Mouse (Mus musculus): ENCODE results near the gene Rnaseh2b. TPM values are rescaled to one million over a fixed set of nuclear protein-coding genes. Genes with fewer than 3 reads are reported as not detected.

The Rnaseh2b gene
- polyA plus RNA-seq, 1 experiment from 2014 or later = 62.4 TPM

- H3K4me3 ChIP-seq = no peak overlapping the region
- H3K27me3 ChIP-seq (replicated peaks; ENCODE audit: low read depth, poor library complexity, severe bottlenecking) = no peaks in the 10 kb centered on the region
- no peak overlapping the region for H3K27ac ChIP-seq (replicated peaks)
- no peaks in the 10 kb centered on the region for H3K9me3 ChIP-seq
- WGBS = 89% methylated on average over 7 of the region's 7 CpGs
- peaks cover 12% of the 10 kb centered on the region for H3K4me1 ChIP-seq
- H3K36me3 ChIP-seq (replicated peaks) = peaks cover 25% of the 10 kb centered on the region
- DNase-seq (ENCODE audit: low spot score) = no peak
Measured at GRCm38 (mm10) chr14:62347103-62347502, 54.7 kb downstream of the Rnaseh2b start.

GRCm38 (mm10) chr14:62349786-62350185 lies 57.4 kb downstream of the Rnaseh2b start:
- Histone ChIP-seq H3K4me1 (0 out of 2 replicates have a peak, but pooled peaks cover 5% of the 10 kb centered on the region), H3K27me3 (replicated peaks; ENCODE audit: low read depth, poor library complexity, severe bottlenecking) (no peaks in the 10 kb centered on the region), H3K4me3 (no peak overlapping the region), H3K27ac (replicated peaks) (peak overlapping the region; percentile 26; the same call in 1 of the 2 replicates), H3K36me3 (replicated peaks) (peaks cover 32% of the 10 kb centered on the region), H3K9me3 (no peaks in the 10 kb centered on the region)
- no peak for DNase-seq (ENCODE audit: low spot score)
- WGBS = 79% methylated on average over 5 of the region's 5 CpGs

GRCm38 (mm10) chr14:62350186-62350585 lies 57.8 kb downstream of the Rnaseh2b start:
- Histone ChIP-seq H3K36me3 (replicated peaks) (peaks cover 32% of the 10 kb centered on the region), H3K27me3 (replicated peaks; ENCODE audit: low read depth, poor library complexity, severe bottlenecking) (no peaks in the 10 kb centered on the region), H3K9me3 (no peaks in the 10 kb centered on the region), H3K4me3 (no peak overlapping the region), H3K4me1 (0 out of 2 replicates have a peak, but pooled peaks cover 5% of the 10 kb centered on the region), H3K27ac (replicated peaks) (no peak overlapping the region)
- DNase-seq (ENCODE audit: low spot score) = no peak
- 83% methylated on average over 4 of the region's 4 CpGs for WGBS

- Histone ChIP-seq H3K9me3 (no peaks in the 10 kb centered on the region), H3K27ac (replicated peaks) (no peak overlapping the region), H3K36me3 (replicated peaks) (peaks cover 32% of the 10 kb centered on the region), H3K4me1 (0 out of 2 replicates have a peak, but pooled peaks cover 5% of the 10 kb centered on the region), H3K4me3 (no peak overlapping the region), H3K27me3 (replicated peaks; ENCODE audit: low read depth, poor library complexity, severe bottlenecking) (no peaks in the 10 kb centered on the region)
- no peak for DNase-seq (ENCODE audit: low spot score)
- WGBS = 89% methylated on average over 3 of the region's 3 CpGs
Measured at GRCm38 (mm10) chr14:62350890-62351289, 58.5 kb downstream of the Rnaseh2b start.

- Histone ChIP-seq H3K4me1 (0 out of 2 replicates have a peak, but pooled peaks cover 5% of the 10 kb centered on the region), H3K4me3 (no peak overlapping the region), H3K36me3 (replicated peaks) (peaks cover 25% of the 10 kb centered on the region), H3K27ac (replicated peaks) (peak overlapping the region; percentile 32; the same call in 1 of the 2 replicates), H3K9me3 (no peaks in the 10 kb centered on the region), H3K27me3 (replicated peaks; ENCODE audit: low read depth, poor library complexity, severe bottlenecking) (no peaks in the 10 kb centered on the region)
- DNase-seq (ENCODE audit: low spot score) = no peak
- 85% methylated on average over 9 of the region's 9 CpGs for WGBS
Measured at GRCm38 (mm10) chr14:62353372-62353771, 61.0 kb downstream of the Rnaseh2b start.

- Histone ChIP-seq H3K4me1 (0 out of 2 replicates have a peak, but pooled peaks cover 5% of the 10 kb centered on the region), H3K27me3 (replicated peaks; ENCODE audit: low read depth, poor library complexity, severe bottlenecking) (no peaks in the 10 kb centered on the region), H3K27ac (replicated peaks) (no peak overlapping the region), H3K36me3 (replicated peaks) (peaks cover 28% of the 10 kb centered on the region), H3K4me3 (no peak overlapping the region), H3K9me3 (no peaks in the 10 kb centered on the region)
- no peak for DNase-seq (ENCODE audit: low spot score)
- WGBS = 92% methylated on average over 5 of the region's 5 CpGs
Measured at GRCm38 (mm10) chr14:62353793-62354192, 61.4 kb downstream of the Rnaseh2b start.

GRCm38 (mm10) chr14:62355201-62355600 lies 62.8 kb downstream of the Rnaseh2b start:
- no peaks in the 10 kb centered on the region for H3K9me3 ChIP-seq
- no peak for DNase-seq (ENCODE audit: low spot score)
- H3K36me3 ChIP-seq (replicated peaks) = peaks cover 22% of the 10 kb centered on the region
- H3K27ac ChIP-seq (replicated peaks) = no peak overlapping the region
- no peaks in the 10 kb centered on the region for H3K27me3 ChIP-seq (replicated peaks; ENCODE audit: low read depth, poor library complexity, severe bottlenecking)
- WGBS = 88% methylated on average over 7 of the region's 7 CpGs
- H3K4me3 ChIP-seq = no peak overlapping the region
- H3K4me1 ChIP-seq = no peaks in the 10 kb centered on the region

- DNase-seq (ENCODE audit: low spot score) = no peak
- Histone ChIP-seq H3K27ac (replicated peaks) (no peak overlapping the region), H3K4me3 (no peak overlapping the region), H3K4me1 (0 out of 2 replicates have a peak, but pooled peaks cover 5% of the 10 kb centered on the region), H3K27me3 (replicated peaks; ENCODE audit: low read depth, poor library complexity, severe bottlenecking) (no peaks in the 10 kb centered on the region), H3K36me3 (replicated peaks) (peaks cover 63% of the 10 kb centered on the region), H3K9me3 (no peaks in the 10 kb centered on the region)
- 75% methylated on average over 8 of the region's 8 CpGs for WGBS
Measured at GRCm38 (mm10) chr14:62361263-62361980, 69.0 kb downstream of the Rnaseh2b start.

- H3K36me3 ChIP-seq (replicated peaks) = peaks cover 77% of the 10 kb centered on the region
- WGBS = 92% methylated on average over 2 of the region's 2 CpGs
Measured at GRCm38 (mm10) chr14:62363774-62364173, 71.4 kb downstream of the Rnaseh2b start.

GRCm38 (mm10) chr14:62370819-62371218 lies 78.4 kb downstream of the Rnaseh2b start:
- no peaks in the 10 kb centered on the region for H3K9me3 ChIP-seq
- H3K4me3 ChIP-seq = no peak overlapping the region
- peaks cover 39% of the 10 kb centered on the region for H3K36me3 ChIP-seq (replicated peaks)
- 70% methylated on average over 6 of the region's 6 CpGs for WGBS
- DNase-seq (ENCODE audit: low spot score) = no peak
- H3K27me3 ChIP-seq (replicated peaks; ENCODE audit: low read depth, poor library complexity, severe bottlenecking) = no peaks in the 10 kb centered on the region
- peaks cover 11% of the 10 kb centered on the region; the same call in 1 of the 2 replicates for H3K4me1 ChIP-seq
- no peak overlapping the region for H3K27ac ChIP-seq (replicated peaks)

More at GRCm38 (mm10) chr14:62363774-62364173, 71.4 kb downstream of the Rnaseh2b start:
- H3K9me3 ChIP-seq = no peaks in the 10 kb centered on the region
- DNase-seq (ENCODE audit: low spot score) = no peak
- 0 out of 2 replicates have a peak, but pooled peaks cover 5% of the 10 kb centered on the region for H3K4me1 ChIP-seq
- no peak overlapping the region for H3K4me3 ChIP-seq
- no peaks in the 10 kb centered on the region for H3K27me3 ChIP-seq (replicated peaks; ENCODE audit: low read depth, poor library complexity, severe bottlenecking)
- no peak overlapping the region for H3K27ac ChIP-seq (replicated peaks)

- Histone ChIP-seq H3K4me3 (no peak overlapping the region), H3K27ac (replicated peaks) (no peak overlapping the region), H3K27me3 (replicated peaks; ENCODE audit: low read depth, poor library complexity, severe bottlenecking) (no peaks in the 10 kb centered on the region), H3K4me1 (peaks cover 11% of the 10 kb centered on the region; the same call in 1 of the 2 replicates), H3K9me3 (no peaks in the 10 kb centered on the region), H3K36me3 (replicated peaks) (peaks cover 33% of the 10 kb centered on the region)
- WGBS = 83% methylated on average over 10 of the region's 10 CpGs
- DNase-seq (ENCODE audit: low spot score) = no peak
Measured at GRCm38 (mm10) chr14:62374001-62374400, 81.6 kb downstream of the Rnaseh2b start.

GRCm38 (mm10) chr14:62375694-62376093 lies 83.3 kb downstream of the Rnaseh2b start:
- Histone ChIP-seq H3K4me3 (no peak overlapping the region), H3K36me3 (replicated peaks) (peaks cover 26% of the 10 kb centered on the region), H3K27ac (replicated peaks) (no peak overlapping the region), H3K27me3 (replicated peaks; ENCODE audit: low read depth, poor library complexity, severe bottlenecking) (no peaks in the 10 kb centered on the region), H3K9me3 (no peaks in the 10 kb centered on the region), H3K4me1 (peaks cover 8% of the 10 kb centered on the region; the same call in 1 of the 2 replicates)
- no peak for DNase-seq (ENCODE audit: low spot score)

GRCm38 (mm10) chr14:62376115-62376514 lies 83.7 kb downstream of the Rnaseh2b start:
- Histone ChIP-seq H3K4me1 (peaks cover 5% of the 10 kb centered on the region; the same call in 1 of the 2 replicates), H3K27ac (replicated peaks) (no peak overlapping the region), H3K36me3 (replicated peaks) (peaks cover 26% of the 10 kb centered on the region), H3K9me3 (no peaks in the 10 kb centered on the region), H3K4me3 (no peak overlapping the region), H3K27me3 (replicated peaks; ENCODE audit: low read depth, poor library complexity, severe bottlenecking) (no peaks in the 10 kb centered on the region)
- DNase-seq (ENCODE audit: low spot score) = no peak
- WGBS = 90% methylated on average over 2 of the region's 2 CpGs

Data from embryonic facial prominence, embryonic 10.5 days (tissue).